Mouse (Mus musculus): Measurements from ENCODE around the gene Rxra. TPM values are rescaled to one million over a fixed set of nuclear protein-coding genes. Genes with fewer than 3 reads are reported as not detected.
A peak's percentile ranks its signal among the peaks of the same experiment; 100 is the strongest.

Rxra gene
- polyA plus RNA-seq, 1 experiment from 2014 or later = 18.7 TPM

DNA sequence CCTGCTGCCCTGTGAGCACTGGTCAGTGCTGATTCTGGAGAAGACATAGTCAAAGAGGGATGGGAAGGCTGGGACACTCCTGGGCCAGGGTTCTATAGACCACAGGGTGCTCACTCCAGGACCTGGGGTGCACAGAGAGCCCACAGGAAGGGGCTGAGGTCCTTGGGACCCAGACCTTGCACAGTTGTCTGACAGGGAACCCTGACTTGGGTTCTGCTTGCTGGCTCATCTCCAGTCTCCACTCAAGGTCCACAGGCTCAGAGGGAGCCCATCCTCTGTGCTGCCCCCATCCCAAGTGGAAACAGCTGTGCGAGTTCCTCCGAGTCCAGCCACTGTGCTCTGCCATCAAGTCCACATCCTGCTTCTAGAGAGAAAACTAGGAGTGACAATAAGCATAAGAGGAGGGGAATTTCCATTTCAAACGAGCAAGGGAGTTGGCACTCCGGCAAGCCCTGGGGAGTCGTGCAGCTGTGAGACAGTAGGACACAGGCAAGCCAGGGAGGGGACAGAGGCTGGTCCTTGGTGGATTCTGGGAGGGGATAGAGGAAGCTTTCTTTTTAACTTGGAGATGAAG lies 31.6 kb upstream of the Rxra start:
- Histone ChIP-seq H3K9ac (no peak overlapping the region), H3K4me1 (peaks cover 38% of the 10 kb centered on the region), H3K4me2 (replicated peaks) (no peak overlapping the region), H3K27ac (replicated peaks) (peak overlapping the region; percentile 70), H3K36me3 (no peaks in the 10 kb centered on the region), H3K4me3 (replicated peaks) (no peak overlapping the region), H3K9me3 (replicated peaks) (no peaks in the 10 kb centered on the region), H3K27me3 (no peaks in the 10 kb centered on the region)
- 9% methylated on average over 5 of the region's 5 CpGs for WGBS
- peak; percentile 45; the same call in 1 of the 2 replicates for ATAC-seq (ENCODE audit: insufficient number of reproducible peaks, low FRiP score, low TSS enrichment, low read depth)

- peaks cover 46% of the 10 kb centered on the region for H3K4me1 ChIP-seq
- no peaks in the 10 kb centered on the region for H3K36me3 ChIP-seq
- no peak overlapping the region for H3K9ac ChIP-seq
- no peaks in the 10 kb centered on the region for H3K27me3 ChIP-seq
- H3K27ac ChIP-seq (replicated peaks) = peak overlapping the region; percentile 70
- H3K9me3 ChIP-seq (replicated peaks) = no peaks in the 10 kb centered on the region
- H3K4me2 ChIP-seq (replicated peaks) = no peak overlapping the region
- no peak for ATAC-seq (ENCODE audit: insufficient number of reproducible peaks, low FRiP score, low TSS enrichment, low read depth)
- no peak overlapping the region for H3K4me3 ChIP-seq (replicated peaks)
- WGBS = 29% methylated on average over 3 of the region's 3 CpGs
Observed at GRCm38 (mm10) chr2:27645471-27645870, 30.8 kb upstream of the Rxra start.

- H3K27me3 ChIP-seq = no peaks in the 10 kb centered on the region
- peak; percentile 77 for ATAC-seq (ENCODE audit: insufficient number of reproducible peaks, low FRiP score, low TSS enrichment, low read depth)
- no peaks in the 10 kb centered on the region for H3K9me3 ChIP-seq (replicated peaks)
- no peak overlapping the region for H3K4me2 ChIP-seq (replicated peaks)
- no peak overlapping the region for H3K9ac ChIP-seq
- H3K36me3 ChIP-seq = no peaks in the 10 kb centered on the region
- peaks cover 27% of the 10 kb centered on the region for H3K4me1 ChIP-seq
- WGBS = 17% methylated on average over 8 of the region's 8 CpGs
- no peak overlapping the region for H3K4me3 ChIP-seq (replicated peaks)
- H3K27ac ChIP-seq (replicated peaks) = peak overlapping the region; percentile 76
Observed at GRCm38 (mm10) chr2:27649862-27650661, 26.2 kb upstream of the Rxra start.

DNA sequence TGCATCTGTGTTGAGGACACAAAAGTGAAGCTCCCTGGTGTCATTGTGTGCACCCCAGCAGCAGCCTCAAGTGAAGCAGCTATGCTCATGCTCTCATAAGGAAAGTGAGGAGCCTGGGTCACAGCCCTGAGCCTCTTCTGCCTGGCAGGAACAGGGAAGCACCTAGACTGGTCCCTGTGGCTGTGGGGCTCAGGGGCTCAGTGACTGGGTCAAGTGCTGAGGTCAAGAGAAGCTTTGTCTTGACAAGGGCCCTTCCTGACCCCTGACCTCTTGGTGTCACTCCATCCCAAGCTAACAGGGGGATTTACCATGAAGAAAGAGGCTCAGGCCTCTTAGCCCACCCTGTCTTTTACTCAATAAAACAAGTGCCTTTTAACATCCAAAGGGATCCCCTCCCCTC lies 25.2 kb upstream of the Rxra start:
- H3K27me3 ChIP-seq = no peaks in the 10 kb centered on the region
- H3K4me2 ChIP-seq (replicated peaks) = no peak overlapping the region
- H3K36me3 ChIP-seq = no peaks in the 10 kb centered on the region
- no peak for ATAC-seq (ENCODE audit: insufficient number of reproducible peaks, low FRiP score, low TSS enrichment, low read depth)
- H3K9ac ChIP-seq = no peak overlapping the region
- H3K27ac ChIP-seq (replicated peaks) = no peak overlapping the region
- H3K4me3 ChIP-seq (replicated peaks) = no peak overlapping the region
- peaks cover 18% of the 10 kb centered on the region for H3K4me1 ChIP-seq
- H3K9me3 ChIP-seq (replicated peaks) = no peaks in the 10 kb centered on the region

GRCm38 (mm10) chr2:27653496-27654030 lies 22.7 kb upstream of the Rxra start:
- Histone ChIP-seq H3K4me2 (replicated peaks) (no peak overlapping the region), H3K4me3 (replicated peaks) (no peak overlapping the region), H3K9ac (no peak overlapping the region), H3K36me3 (no peaks in the 10 kb centered on the region), H3K4me1 (peaks cover 17% of the 10 kb centered on the region), H3K9me3 (replicated peaks) (no peaks in the 10 kb centered on the region), H3K27me3 (no peaks in the 10 kb centered on the region), H3K27ac (replicated peaks) (no peak overlapping the region)
- no peak for ATAC-seq (ENCODE audit: insufficient number of reproducible peaks, low FRiP score, low TSS enrichment, low read depth)
- WGBS = 56% methylated on average over 5 of the region's 5 CpGs

DNA sequence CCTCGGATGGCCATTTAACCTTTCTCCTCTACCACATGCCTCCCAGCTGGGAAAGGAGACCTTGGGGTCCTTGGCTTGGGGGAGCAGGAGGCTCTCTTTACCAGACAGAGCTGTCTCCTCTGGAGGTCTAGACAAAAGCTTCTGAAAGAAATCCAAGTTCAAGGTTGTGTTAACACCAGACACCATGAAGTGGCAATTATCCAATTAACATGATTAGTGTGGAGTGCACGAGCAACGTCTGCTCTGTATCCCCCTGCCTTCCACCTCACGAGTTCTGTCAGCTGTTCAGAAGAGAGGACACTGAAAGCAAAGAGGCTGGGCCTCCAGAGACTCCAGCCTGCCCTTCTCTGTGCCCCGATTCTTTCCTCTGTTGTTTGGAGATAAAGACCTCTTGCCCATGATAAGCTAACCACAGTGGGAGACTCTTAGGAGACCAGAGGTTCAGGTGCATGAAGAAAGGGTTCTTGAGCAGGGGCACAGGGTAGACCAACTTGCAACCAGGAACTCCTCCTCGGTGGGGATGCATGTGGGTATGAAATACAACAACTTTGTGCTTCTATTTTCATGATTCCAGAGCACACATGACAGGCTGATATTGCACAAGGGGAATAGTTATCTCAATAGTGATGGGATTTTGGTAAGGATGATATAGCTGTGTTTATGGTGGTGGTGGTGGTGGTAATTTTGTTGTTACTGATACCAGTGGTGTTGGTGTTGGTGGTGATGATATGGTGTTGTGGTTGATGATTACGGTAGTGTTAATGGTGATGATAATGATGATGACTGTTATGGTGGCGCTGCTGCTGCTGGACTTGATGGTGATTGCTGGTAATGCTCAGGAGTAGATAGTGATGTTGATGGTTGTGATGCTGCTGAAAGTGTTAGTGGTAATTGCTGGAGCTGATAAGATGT lies 21.7 kb upstream of the Rxra start:
- Histone ChIP-seq H3K27me3 (no peaks in the 10 kb centered on the region), H3K4me1 (peaks cover 17% of the 10 kb centered on the region), H3K4me3 (replicated peaks) (no peak overlapping the region), H3K27ac (replicated peaks) (no peak overlapping the region), H3K36me3 (no peaks in the 10 kb centered on the region), H3K9me3 (replicated peaks) (no peaks in the 10 kb centered on the region), H3K4me2 (replicated peaks) (no peak overlapping the region), H3K9ac (no peak overlapping the region)
- WGBS = 54% methylated on average over 8 of the region's 8 CpGs
- no peak for ATAC-seq (ENCODE audit: insufficient number of reproducible peaks, low FRiP score, low TSS enrichment, low read depth)

GRCm38 (mm10) chr2:27656576-27656975 lies 19.7 kb upstream of the Rxra start:
- Histone ChIP-seq H3K4me2 (replicated peaks) (no peak overlapping the region), H3K9ac (no peak overlapping the region), H3K27me3 (no peaks in the 10 kb centered on the region), H3K9me3 (replicated peaks) (no peaks in the 10 kb centered on the region), H3K4me3 (replicated peaks) (no peak overlapping the region), H3K27ac (replicated peaks) (no peak overlapping the region), H3K36me3 (no peaks in the 10 kb centered on the region), H3K4me1 (peaks cover 7% of the 10 kb centered on the region; the same call in 1 of the 2 replicates)
- no peak for ATAC-seq (ENCODE audit: insufficient number of reproducible peaks, low FRiP score, low TSS enrichment, low read depth)

DNA sequence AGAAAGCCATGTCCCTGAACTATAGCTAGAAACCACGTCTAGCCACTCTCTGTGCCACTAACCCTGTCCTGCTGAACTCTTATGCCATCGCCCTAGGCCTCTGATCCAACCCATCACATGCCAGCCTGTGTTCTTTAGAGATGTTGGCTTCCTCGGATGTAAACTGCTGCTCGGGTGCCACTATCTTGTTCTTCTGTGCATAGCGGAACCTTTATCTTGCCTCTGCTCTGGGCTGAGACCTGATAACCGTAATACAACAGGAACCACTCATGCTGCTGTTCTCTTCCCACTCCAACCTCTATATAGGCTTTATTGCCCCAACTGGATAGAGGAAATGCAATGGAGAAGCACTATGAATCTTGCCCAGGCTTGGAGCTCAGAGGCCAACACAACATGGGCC lies 11.0 kb upstream of the Rxra start:
- Histone ChIP-seq H3K27me3 (no peaks in the 10 kb centered on the region), H3K36me3 (no peaks in the 10 kb centered on the region), H3K4me3 (replicated peaks) (no peak overlapping the region), H3K4me2 (replicated peaks) (no peak overlapping the region), H3K4me1 (peaks cover 16% of the 10 kb centered on the region; the same call in 1 of the 2 replicates), H3K9ac (no peak overlapping the region), H3K9me3 (replicated peaks) (no peaks in the 10 kb centered on the region), H3K27ac (replicated peaks) (no peak overlapping the region)
- no peak for ATAC-seq (ENCODE audit: insufficient number of reproducible peaks, low FRiP score, low TSS enrichment, low read depth)
- WGBS = 86% methylated on average over 6 of the region's 6 CpGs

GRCm38 (mm10) chr2:27666719-27667118 lies 9.5 kb upstream of the Rxra start:
- no peaks in the 10 kb centered on the region for H3K9me3 ChIP-seq (replicated peaks)
- H3K4me3 ChIP-seq (replicated peaks) = no peak overlapping the region
- H3K36me3 ChIP-seq = no peaks in the 10 kb centered on the region
- no peak overlapping the region for H3K4me2 ChIP-seq (replicated peaks)
- no peak for ATAC-seq (ENCODE audit: insufficient number of reproducible peaks, low FRiP score, low TSS enrichment, low read depth)
- H3K9ac ChIP-seq = no peak overlapping the region
- peaks cover 29% of the 10 kb centered on the region for H3K4me1 ChIP-seq
- no peaks in the 10 kb centered on the region for H3K27me3 ChIP-seq
- H3K27ac ChIP-seq (replicated peaks) = peak overlapping the region; percentile 39; the same call in 1 of the 2 replicates
- WGBS = 48% methylated on average over 4 of the region's 4 CpGs

GRCm38 (mm10) chr2:27667677-27668076 lies 8.6 kb upstream of the Rxra start:
- Histone ChIP-seq H3K36me3 (no peaks in the 10 kb centered on the region), H3K9me3 (replicated peaks) (no peaks in the 10 kb centered on the region), H3K9ac (no peak overlapping the region), H3K27ac (replicated peaks) (no peak overlapping the region; the same call in 1 of the 2 replicates), H3K4me1 (peaks cover 39% of the 10 kb centered on the region), H3K27me3 (no peaks in the 10 kb centered on the region), H3K4me3 (replicated peaks) (no peak overlapping the region), H3K4me2 (replicated peaks) (no peak overlapping the region)
- ATAC-seq (ENCODE audit: insufficient number of reproducible peaks, low FRiP score, low TSS enrichment, low read depth) = no peak
- WGBS = 72% methylated on average over 4 of the region's 4 CpGs

- Histone ChIP-seq H3K4me1 (peaks cover 51% of the 10 kb centered on the region), H3K9ac (no peak overlapping the region), H3K36me3 (no peaks in the 10 kb centered on the region), H3K4me2 (replicated peaks) (no peak overlapping the region), H3K4me3 (replicated peaks) (no peak overlapping the region), H3K27ac (replicated peaks) (no peak overlapping the region), H3K9me3 (replicated peaks) (no peaks in the 10 kb centered on the region), H3K27me3 (no peaks in the 10 kb centered on the region)
- 43% methylated on average over 5 of the region's 5 CpGs for WGBS
- ATAC-seq (ENCODE audit: insufficient number of reproducible peaks, low FRiP score, low TSS enrichment, low read depth) = no peak
Observed at GRCm38 (mm10) chr2:27670746-27671145, 5.5 kb upstream of the Rxra start.

Measured in embryonic facial prominence, embryonic 15.5 days (tissue).